Mouse (Mus musculus): ENCODE data around the gene Fbxl7. TPM values are rescaled to one million over a fixed set of nuclear protein-coding genes. Genes with fewer than 3 reads are reported as not detected.

The Fbxl7 gene
- polyA plus RNA-seq, 1 experiment, result 2.9 TPM

GRCm38 (mm10) chr15:26867521-26867920 lies 27.9 kb downstream of the Fbxl7 start:
- 68% methylated on average over 5 of the region's 5 CpGs for WGBS
- TF ChIP-seq CTCF (conservative IDR thresholded peaks at IDR 0.05; ENCODE audit: insufficient read depth, insufficient read length, low read depth, low read length) (no peak), POLR2A (IDR thresholded peaks at IDR 0.05; ENCODE audit: low read depth, low read length) (no peak)
- Histone ChIP-seq H3K4me3 (ENCODE audit: insufficient read depth, low read depth, low read length) (no peak overlapping the region), H3K27me3 (replicated peaks; ENCODE audit: control insufficient read depth, insufficient read depth, low read length) (no peaks in the 10 kb centered on the region), H3K36me3 (ENCODE audit: control insufficient read depth, insufficient read depth, low read length) (no peaks in the 10 kb centered on the region), H3K4me1 (ENCODE audit: control insufficient read depth, insufficient read depth, low read length) (no peaks in the 10 kb centered on the region), H3K27ac (ENCODE audit: insufficient read depth, low read depth, low read length) (no peak overlapping the region)
- peak; percentile 40 for DNase-seq

- no peaks in the 10 kb centered on the region for H3K27me3 ChIP-seq (replicated peaks; ENCODE audit: control insufficient read depth, insufficient read depth, low read length)
- H3K27ac ChIP-seq (ENCODE audit: insufficient read depth, low read depth, low read length), result no peak overlapping the region
- 85% methylated on average over 2 of the region's 2 CpGs for WGBS
- TF ChIP-seq POLR2A (IDR thresholded peaks at IDR 0.05; ENCODE audit: low read depth, low read length) (no peak), CTCF (conservative IDR thresholded peaks at IDR 0.05; ENCODE audit: insufficient read depth, insufficient read length, low read depth, low read length) (no peak)
- H3K36me3 ChIP-seq (ENCODE audit: control insufficient read depth, insufficient read depth, low read length), result no peaks in the 10 kb centered on the region
- DNase-seq, result no peak
- H3K4me3 ChIP-seq (ENCODE audit: insufficient read depth, low read depth, low read length), result no peak overlapping the region
- no peaks in the 10 kb centered on the region for H3K4me1 ChIP-seq (ENCODE audit: control insufficient read depth, insufficient read depth, low read length)
Observed at GRCm38 (mm10) chr15:26862173-26862572, 33.2 kb downstream of the Fbxl7 start.

GRCm38 (mm10) chr15:26849626-26850025 lies 45.8 kb downstream of the Fbxl7 start:
- no peak for TF ChIP-seq POLR2A (IDR thresholded peaks at IDR 0.05; ENCODE audit: low read depth, low read length)
- TF ChIP-seq CTCF (conservative IDR thresholded peaks at IDR 0.05; ENCODE audit: insufficient read depth, insufficient read length, low read depth, low read length), result no peak
- no peak for DNase-seq
- H3K4me3 ChIP-seq (ENCODE audit: insufficient read depth, low read depth, low read length), result no peak overlapping the region
- H3K27ac ChIP-seq (ENCODE audit: insufficient read depth, low read depth, low read length), result no peak overlapping the region
- WGBS, result 45% methylated on average over 1 of the region's 1 CpGs
- H3K36me3 ChIP-seq (ENCODE audit: control insufficient read depth, insufficient read depth, low read length), result no peaks in the 10 kb centered on the region
- H3K4me1 ChIP-seq (ENCODE audit: control insufficient read depth, insufficient read depth, low read length), result no peaks in the 10 kb centered on the region
- no peaks in the 10 kb centered on the region for H3K27me3 ChIP-seq (replicated peaks; ENCODE audit: control insufficient read depth, insufficient read depth, low read length)

GRCm38 (mm10) chr15:26842216-26842615 lies 53.2 kb downstream of the Fbxl7 start:
- H3K36me3 ChIP-seq (ENCODE audit: control insufficient read depth, insufficient read depth, low read length), result no peaks in the 10 kb centered on the region
- H3K4me3 ChIP-seq (ENCODE audit: insufficient read depth, low read depth, low read length), result no peak overlapping the region
- H3K4me1 ChIP-seq (ENCODE audit: control insufficient read depth, insufficient read depth, low read length), result no peaks in the 10 kb centered on the region
- TF ChIP-seq CTCF (conservative IDR thresholded peaks at IDR 0.05; ENCODE audit: insufficient read depth, insufficient read length, low read depth, low read length) (no peak), POLR2A (IDR thresholded peaks at IDR 0.05; ENCODE audit: low read depth, low read length) (no peak)
- H3K27me3 ChIP-seq (replicated peaks; ENCODE audit: control insufficient read depth, insufficient read depth, low read length), result no peaks in the 10 kb centered on the region
- peak; percentile 61 for DNase-seq
- no peak overlapping the region for H3K27ac ChIP-seq (ENCODE audit: insufficient read depth, low read depth, low read length)
- WGBS, result 41% methylated on average over 6 of the region's 6 CpGs

GRCm38 (mm10) chr15:26838386-26838785 lies 57.0 kb downstream of the Fbxl7 start:
- no peak for DNase-seq
- Histone ChIP-seq H3K4me1 (ENCODE audit: control insufficient read depth, insufficient read depth, low read length) (no peaks in the 10 kb centered on the region), H3K4me3 (ENCODE audit: insufficient read depth, low read depth, low read length) (no peak overlapping the region), H3K27me3 (replicated peaks; ENCODE audit: control insufficient read depth, insufficient read depth, low read length) (no peaks in the 10 kb centered on the region), H3K36me3 (ENCODE audit: control insufficient read depth, insufficient read depth, low read length) (no peaks in the 10 kb centered on the region), H3K27ac (ENCODE audit: insufficient read depth, low read depth, low read length) (no peak overlapping the region)
- 95% methylated on average over 1 of the region's 1 CpGs for WGBS
- no peak for TF ChIP-seq POLR2A (IDR thresholded peaks at IDR 0.05; ENCODE audit: low read depth, low read length)

- Histone ChIP-seq H3K4me3 (ENCODE audit: insufficient read depth, low read depth, low read length) (no peak overlapping the region), H3K4me1 (ENCODE audit: control insufficient read depth, insufficient read depth, low read length) (no peaks in the 10 kb centered on the region), H3K27me3 (replicated peaks; ENCODE audit: control insufficient read depth, insufficient read depth, low read length) (no peaks in the 10 kb centered on the region), H3K36me3 (ENCODE audit: control insufficient read depth, insufficient read depth, low read length) (no peaks in the 10 kb centered on the region), H3K27ac (ENCODE audit: insufficient read depth, low read depth, low read length) (no peak overlapping the region)
- DNase-seq, result no peak
- WGBS, result 66% methylated on average over 3 of the region's 3 CpGs
- TF ChIP-seq POLR2A (IDR thresholded peaks at IDR 0.05; ENCODE audit: low read depth, low read length), result no peak
- no peak for TF ChIP-seq CTCF (conservative IDR thresholded peaks at IDR 0.05; ENCODE audit: insufficient read depth, insufficient read length, low read depth, low read length)
Observed at GRCm38 (mm10) chr15:26837200-26837599, 58.2 kb downstream of the Fbxl7 start.

- WGBS, result 51% methylated on average over 5 of the region's 5 CpGs
- no peak for TF ChIP-seq POLR2A (IDR thresholded peaks at IDR 0.05; ENCODE audit: low read depth, low read length)
- no peak for TF ChIP-seq CTCF (conservative IDR thresholded peaks at IDR 0.05; ENCODE audit: insufficient read depth, insufficient read length, low read depth, low read length)
- Histone ChIP-seq H3K27ac (ENCODE audit: insufficient read depth, low read depth, low read length) (no peak overlapping the region), H3K36me3 (ENCODE audit: control insufficient read depth, insufficient read depth, low read length) (no peaks in the 10 kb centered on the region), H3K4me1 (ENCODE audit: control insufficient read depth, insufficient read depth, low read length) (no peaks in the 10 kb centered on the region), H3K27me3 (replicated peaks; ENCODE audit: control insufficient read depth, insufficient read depth, low read length) (no peaks in the 10 kb centered on the region), H3K4me3 (ENCODE audit: insufficient read depth, low read depth, low read length) (no peak overlapping the region)
- peak; percentile 42 for DNase-seq
Observed at GRCm38 (mm10) chr15:26834415-26834814, 61.0 kb downstream of the Fbxl7 start.

GRCm38 (mm10) chr15:26831141-26831540 lies 64.2 kb downstream of the Fbxl7 start:
- Histone ChIP-seq H3K4me1 (ENCODE audit: control insufficient read depth, insufficient read depth, low read length) (no peaks in the 10 kb centered on the region), H3K27ac (ENCODE audit: insufficient read depth, low read depth, low read length) (no peak overlapping the region), H3K4me3 (ENCODE audit: insufficient read depth, low read depth, low read length) (no peak overlapping the region), H3K27me3 (replicated peaks; ENCODE audit: control insufficient read depth, insufficient read depth, low read length) (no peaks in the 10 kb centered on the region; the same call in 1 of the 2 replicates), H3K36me3 (ENCODE audit: control insufficient read depth, insufficient read depth, low read length) (no peaks in the 10 kb centered on the region)
- WGBS, result 92% methylated on average over 4 of the region's 4 CpGs
- DNase-seq, result no peak
- no peak for TF ChIP-seq CTCF (conservative IDR thresholded peaks at IDR 0.05; ENCODE audit: insufficient read depth, insufficient read length, low read depth, low read length)
- no peak for TF ChIP-seq POLR2A (IDR thresholded peaks at IDR 0.05; ENCODE audit: low read depth, low read length)

All from kidney, adult 2 months (tissue).